Mouse (Mus musculus): Measurements from ENCODE around the gene Rnd1. TPM values are rescaled to one million over a fixed set of nuclear protein-coding genes. Genes with fewer than 3 reads are reported as not detected.

Rnd1 gene
- 7.1 and 9.8 TPM in 2 replicates for polyA plus RNA-seq (2016; fragmentation: Nextera tagmentation; extraction: Ambion mirVana)

- Histone ChIP-seq H3K4me1 (peaks cover 48% of the 10 kb centered on the region), H3K9me3 (replicated peaks) (no peaks in the 10 kb centered on the region), H3K4me3 (peak within 1 kb of the TSS; percentile 72), H3K27ac (replicated peaks) (peak within 1 kb of the TSS; percentile 78), H3K36me3 (peaks cover 16% of the 10 kb centered on the region), H3K27me3 (ENCODE audit: low read depth, poor library complexity, severe bottlenecking) (peaks cover 53% of the 10 kb centered on the region)
- DNase-seq (ENCODE audit: low spot score): peak; percentile 88
- WGBS: under 1% methylated on average over 37 of the region's 37 CpGs
These were observed at the start of gene Rnd1 for GRCm38 (mm10) chr15:98676940-98677728. Gene Rnd1, minus strand, starts transcription at chr15:98677461.

- 47% methylated on average over 7 of the region's 7 CpGs for WGBS
- Histone ChIP-seq H3K27ac (replicated peaks) (no peak overlapping the region), H3K4me1 (peaks cover 50% of the 10 kb centered on the region), H3K4me3 (peak overlapping the region; percentile 65), H3K27me3 (ENCODE audit: low read depth, poor library complexity, severe bottlenecking) (peaks cover 70% of the 10 kb centered on the region), H3K36me3 (no peaks in the 10 kb centered on the region), H3K9me3 (replicated peaks) (no peaks in the 10 kb centered on the region)
- no peak for DNase-seq (ENCODE audit: low spot score)
These were observed 49.5 kb upstream of the Rnd1 start for GRCm38 (mm10) chr15:98726746-98727145.

- WGBS: 83% methylated on average over 4 of the region's 4 CpGs
- Histone ChIP-seq H3K27ac (replicated peaks) (no peak overlapping the region), H3K36me3 (no peaks in the 10 kb centered on the region), H3K27me3 (ENCODE audit: low read depth, poor library complexity, severe bottlenecking) (peaks cover 76% of the 10 kb centered on the region), H3K4me1 (peaks cover 54% of the 10 kb centered on the region), H3K4me3 (no peak overlapping the region), H3K9me3 (replicated peaks) (no peaks in the 10 kb centered on the region)
- DNase-seq (ENCODE audit: low spot score): no peak
These were observed 48.8 kb upstream of the Rnd1 start for GRCm38 (mm10) chr15:98726079-98726478.

- Histone ChIP-seq H3K4me1 (peaks cover 59% of the 10 kb centered on the region), H3K4me3 (peak overlapping the region; percentile 23), H3K36me3 (no peaks in the 10 kb centered on the region), H3K27me3 (ENCODE audit: low read depth, poor library complexity, severe bottlenecking) (peaks cover 73% of the 10 kb centered on the region), H3K9me3 (replicated peaks) (no peaks in the 10 kb centered on the region), H3K27ac (replicated peaks) (no peak overlapping the region)
- DNase-seq (ENCODE audit: low spot score): no peak
- WGBS: 28% methylated on average over 19 of the region's 19 CpGs
These were observed 47.2 kb upstream of the Rnd1 start for GRCm38 (mm10) chr15:98724441-98724840.

GRCm38 (mm10) chr15:98722854-98723253 lies 45.6 kb upstream of the Rnd1 start:
- Histone ChIP-seq H3K4me1 (peaks cover 51% of the 10 kb centered on the region), H3K4me3 (no peak overlapping the region), H3K36me3 (no peaks in the 10 kb centered on the region), H3K27ac (replicated peaks) (no peak overlapping the region), H3K27me3 (ENCODE audit: low read depth, poor library complexity, severe bottlenecking) (peaks cover 58% of the 10 kb centered on the region), H3K9me3 (replicated peaks) (no peaks in the 10 kb centered on the region)
- no peak for DNase-seq (ENCODE audit: low spot score)
- WGBS: 67% methylated on average over 14 of the region's 14 CpGs

- WGBS: 86% methylated on average over 8 of the region's 8 CpGs
- H3K9me3 ChIP-seq (replicated peaks): no peaks in the 10 kb centered on the region
- H3K27me3 ChIP-seq (ENCODE audit: low read depth, poor library complexity, severe bottlenecking): peaks cover 58% of the 10 kb centered on the region
- H3K36me3 ChIP-seq: no peaks in the 10 kb centered on the region
- no peak for DNase-seq (ENCODE audit: low spot score)
- H3K27ac ChIP-seq (replicated peaks): no peak overlapping the region
- H3K4me1 ChIP-seq: peaks cover 44% of the 10 kb centered on the region
- no peak overlapping the region for H3K4me3 ChIP-seq
These were observed 44.9 kb upstream of the Rnd1 start for GRCm38 (mm10) chr15:98722191-98722590.

GRCm38 (mm10) chr15:98717301-98717700 lies 40.0 kb upstream of the Rnd1 start:
- no peaks in the 10 kb centered on the region for H3K36me3 ChIP-seq
- H3K27me3 ChIP-seq (ENCODE audit: low read depth, poor library complexity, severe bottlenecking): peaks cover 12% of the 10 kb centered on the region
- no peak overlapping the region for H3K4me3 ChIP-seq
- H3K4me1 ChIP-seq: peaks cover 10% of the 10 kb centered on the region
- 73% methylated on average over 16 of the region's 16 CpGs for WGBS
- no peak for DNase-seq (ENCODE audit: low spot score)
- no peaks in the 10 kb centered on the region for H3K9me3 ChIP-seq (replicated peaks)
- no peak overlapping the region for H3K27ac ChIP-seq (replicated peaks)

GRCm38 (mm10) chr15:98714230-98714652 lies 37.0 kb upstream of the Rnd1 start:
- H3K9me3 ChIP-seq (replicated peaks): no peaks in the 10 kb centered on the region
- no peak for DNase-seq (ENCODE audit: low spot score)
- peaks cover 7% of the 10 kb centered on the region; the same call in 1 of the 2 replicates for H3K27me3 ChIP-seq (ENCODE audit: low read depth, poor library complexity, severe bottlenecking)
- no peaks in the 10 kb centered on the region for H3K36me3 ChIP-seq
- H3K4me3 ChIP-seq: no peak overlapping the region
- WGBS: 72% methylated on average over 5 of the region's 5 CpGs
- H3K27ac ChIP-seq (replicated peaks): no peak overlapping the region
- no peaks in the 10 kb centered on the region for H3K4me1 ChIP-seq

GRCm38 (mm10) chr15:98710442-98710841 lies 33.2 kb upstream of the Rnd1 start:
- Histone ChIP-seq H3K36me3 (no peaks in the 10 kb centered on the region), H3K4me1 (peaks cover 5% of the 10 kb centered on the region)
- 18% methylated on average over 9 of the region's 9 CpGs for WGBS

GRCm38 (mm10) chr15:98707766-98708372 lies 30.6 kb upstream of the Rnd1 start, which contains the start of gene Ccdc65:
Gene Ccdc65, plus strand, starts transcription at chr15:98708207.
- H3K27me3 ChIP-seq (ENCODE audit: low read depth, poor library complexity, severe bottlenecking): peaks cover 39% of the 10 kb centered on the region
- H3K4me3 ChIP-seq: peak within 1 kb of the TSS; percentile 48
- no peak within 1 kb of the TSS for H3K27ac ChIP-seq (replicated peaks)
- 22% methylated on average over 16 of the region's 16 CpGs for WGBS
- peaks cover 5% of the 10 kb centered on the region for H3K4me1 ChIP-seq
- peak; percentile 77 for DNase-seq (ENCODE audit: low spot score)
- H3K36me3 ChIP-seq: no peaks in the 10 kb centered on the region
- no peaks in the 10 kb centered on the region for H3K9me3 ChIP-seq (replicated peaks)

More at GRCm38 (mm10) chr15:98710442-98710841, 33.2 kb upstream of the Rnd1 start:
- no peak overlapping the region for H3K27ac ChIP-seq (replicated peaks)
- H3K4me3 ChIP-seq: no peak overlapping the region
- no peaks in the 10 kb centered on the region for H3K9me3 ChIP-seq (replicated peaks)
- peak; percentile 79 for DNase-seq (ENCODE audit: low spot score)
- peaks cover 22% of the 10 kb centered on the region; the same call in 1 of the 2 replicates for H3K27me3 ChIP-seq (ENCODE audit: low read depth, poor library complexity, severe bottlenecking)

GRCm38 (mm10) chr15:98704312-98704711 lies 27.1 kb upstream of the Rnd1 start:
- no peaks in the 10 kb centered on the region for H3K36me3 ChIP-seq
- peaks cover 12% of the 10 kb centered on the region for H3K4me1 ChIP-seq
- no peak for DNase-seq (ENCODE audit: low spot score)
- H3K27ac ChIP-seq (replicated peaks): no peak overlapping the region
- H3K27me3 ChIP-seq (ENCODE audit: low read depth, poor library complexity, severe bottlenecking): peaks cover 68% of the 10 kb centered on the region
- no peaks in the 10 kb centered on the region for H3K9me3 ChIP-seq (replicated peaks)
- WGBS: 67% methylated on average over 9 of the region's 9 CpGs
- H3K4me3 ChIP-seq: no peak overlapping the region

GRCm38 (mm10) chr15:98699190-98700105 lies 22.2 kb upstream of the Rnd1 start:
- H3K36me3 ChIP-seq: no peaks in the 10 kb centered on the region
- 6% methylated on average over 40 of the region's 40 CpGs for WGBS
- peak overlapping the region; percentile 55 for H3K27ac ChIP-seq (replicated peaks)
- H3K4me3 ChIP-seq: peak overlapping the region; percentile 56
- H3K9me3 ChIP-seq (replicated peaks): no peaks in the 10 kb centered on the region
- DNase-seq (ENCODE audit: low spot score): peak; percentile 92
- peaks cover 13% of the 10 kb centered on the region for H3K4me1 ChIP-seq
- H3K27me3 ChIP-seq (ENCODE audit: low read depth, poor library complexity, severe bottlenecking): peaks cover 45% of the 10 kb centered on the region
